Mouse (Mus musculus) T-helper 17 cell (primary cell): ENCODE data around the gene Pm20d2.

ENCODE experiments used
- in situ Hi-C, 2 experiments: fragments of 300-600 bp; cut with MboI, MseI; formaldehyde crosslinking; loops; 1 replicate in 1 of 2; 2 replicates in 1 of 2; pipeline ENCODE4 v1.15.1; 2025; ENCODE audit warnings: high pct_unique_total_duplicates in 2 of 2

Pm20d2 gene

GRCm38 (mm10) chr4:33124493-33124892 lies 65.0 kb downstream of the Pm20d2 start:
- in situ Hi-C loops, result no loop called here
